Mouse (Mus musculus) neural tube, embryonic 15.5 days (tissue): ENCODE data around the gene Mlxip. TPM values are rescaled to one million over a fixed set of nuclear protein-coding genes. Genes with fewer than 3 reads are reported as not detected.

Experiments
- ATAC-seq: fragments of 200-750 bp; cut with Nextera tagmentation; 2 replicates; pipeline ENCODE4 v1.8.0; 2017; ENCODE audit warnings: mild to moderate bottlenecking, moderate TSS enrichment, moderate library complexity; ENCODE audit not compliant: low FRiP score
- H3K27ac ChIP-seq: fragments of 300-500 bp; sonication (generic); replicated peaks from 2 replicates; pipeline ENCODE4 v1.5.1; 2015; ENCODE audit warnings: mild to moderate bottlenecking, inconsistent platforms
- H3K27me3 ChIP-seq: fragments of 300-500 bp; sonication (generic); replicated peaks from 2 replicates; pipeline ENCODE4 v1.6.1; 2015; ENCODE audit warnings: inconsistent platforms
- H3K36me3 ChIP-seq: fragments of 300-500 bp; sonication (generic); 2 replicates; pipeline ENCODE4 v1.6.1; 2015; ENCODE audit warnings: inconsistent platforms
- H3K4me1 ChIP-seq: fragments of 300-500 bp; sonication (generic); 2 replicates; pipeline ENCODE4 v1.6.1; 2015; ENCODE audit warnings: inconsistent platforms
- H3K4me2 ChIP-seq: fragments of 300-500 bp; sonication (generic); 2 replicates; pipeline ENCODE4 v1.6.1; 2015; ENCODE audit warnings: inconsistent platforms, mild to moderate bottlenecking, moderate library complexity
- H3K4me3 ChIP-seq: fragments of 300-500 bp; sonication (generic); replicated peaks from 2 replicates; pipeline ENCODE4 v1.5.1; 2015; ENCODE audit warnings: mild to moderate bottlenecking, inconsistent platforms
- H3K9ac ChIP-seq: fragments of 300-500 bp; sonication (generic); replicated peaks from 2 replicates; pipeline ENCODE4 v1.6.1; 2015; ENCODE audit warnings: mild to moderate bottlenecking, inconsistent platforms
- H3K9me3 ChIP-seq: fragments of 300-500 bp; sonication (generic); replicated peaks from 2 replicates; pipeline ENCODE4 v1.6.1; 2016; ENCODE audit warnings: inconsistent platforms
- WGBS: fragments of 180-500 bp; shearing (Covaris S2); methylation state at CpG from one replicate; pipeline ENCODE4 v1.1.7; 2015; ENCODE audit warnings: mixed read lengths; 5-methylcytosine and 5-hydroxymethylcytosine counted together
- polyA plus RNA-seq: library from polyadenylated mRNA; unstranded; fragments of >200 nt; fragmentation: Nextera tagmentation; extraction: Ambion mirVana; gene quantifications from 2 replicates; pipeline ENCODE4 v1.2.1, GENCODE M21; 2015

Gene Mlxip
- polyA plus RNA-seq, 1 experiment from 2014 or later: 19.3 TPM

- H3K4me1 ChIP-seq: no peaks in the 10 kb centered on the region
- no peak overlapping the region for H3K4me2 ChIP-seq
- H3K9ac ChIP-seq: no peak overlapping the region
- no peaks in the 10 kb centered on the region for H3K9me3 ChIP-seq
- no peaks in the 10 kb centered on the region for H3K27me3 ChIP-seq
- ATAC-seq: no peak
- H3K36me3 ChIP-seq: peaks cover 62% of the 10 kb centered on the region
- H3K27ac ChIP-seq: no peak overlapping the region; the same call in 1 of the 2 replicates
- WGBS: 81% methylated on average over 11 of the region's 11 CpGs
- no peak overlapping the region for H3K4me3 ChIP-seq
These were observed 30.2 kb upstream of the Mlxip start for GRCm38 (mm10) chr5:123364302-123364971.

DNA sequence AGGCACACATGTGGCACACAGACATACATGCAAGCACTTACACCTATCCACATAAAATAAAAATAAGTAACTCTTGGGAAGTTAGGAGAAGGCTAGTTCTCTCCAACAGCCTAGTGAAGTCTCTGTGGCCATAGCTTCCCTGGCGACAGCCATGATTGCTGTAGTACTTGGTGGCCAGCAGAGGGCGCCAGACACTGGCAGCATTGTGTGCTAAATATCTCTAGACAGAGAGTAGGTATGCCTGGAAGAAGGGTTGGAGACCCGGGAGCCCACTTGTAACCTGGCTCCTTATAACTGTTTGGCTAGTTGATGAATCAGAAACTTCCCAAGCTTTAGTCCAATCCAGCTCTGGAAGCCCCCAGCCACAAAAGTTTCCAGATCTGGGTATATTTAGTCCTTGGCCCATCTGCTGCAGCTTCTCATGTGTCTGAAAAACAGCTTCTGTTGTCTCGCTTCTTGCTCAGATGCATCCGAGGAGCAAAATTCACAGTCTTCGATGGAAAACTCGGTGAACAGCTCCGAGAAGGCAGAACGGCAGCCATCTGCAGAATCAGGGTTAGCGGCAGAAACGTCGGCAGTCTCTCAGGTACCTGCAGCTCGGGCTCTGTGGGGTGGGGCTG lies 25.6 kb upstream of the Mlxip start:
- no peak for ATAC-seq
- Histone ChIP-seq H3K27ac (no peak overlapping the region), H3K27me3 (no peaks in the 10 kb centered on the region), H3K4me1 (no peaks in the 10 kb centered on the region), H3K36me3 (peaks cover 60% of the 10 kb centered on the region), H3K9me3 (no peaks in the 10 kb centered on the region), H3K4me3 (no peak overlapping the region), H3K4me2 (no peak overlapping the region), H3K9ac (no peak overlapping the region)
- 80% methylated on average over 13 of the region's 13 CpGs for WGBS

- no peak overlapping the region for H3K4me2 ChIP-seq
- H3K9me3 ChIP-seq: no peaks in the 10 kb centered on the region
- H3K36me3 ChIP-seq: peaks cover 51% of the 10 kb centered on the region
- no peak overlapping the region for H3K27ac ChIP-seq
- H3K4me3 ChIP-seq: no peak overlapping the region
- no peak overlapping the region for H3K9ac ChIP-seq
- no peaks in the 10 kb centered on the region for H3K27me3 ChIP-seq
- no peaks in the 10 kb centered on the region for H3K4me1 ChIP-seq
- 90% methylated on average over 5 of the region's 5 CpGs for WGBS
- no peak for ATAC-seq
These were observed 24.5 kb upstream of the Mlxip start for GRCm38 (mm10) chr5:123370049-123370448.

- H3K9ac ChIP-seq: no peak overlapping the region
- no peak overlapping the region for H3K4me3 ChIP-seq
- ATAC-seq: no peak
- H3K27ac ChIP-seq: no peak overlapping the region
- no peaks in the 10 kb centered on the region for H3K27me3 ChIP-seq
- peaks cover 36% of the 10 kb centered on the region for H3K36me3 ChIP-seq
- WGBS: 91% methylated on average over 10 of the region's 10 CpGs
- no peak overlapping the region for H3K4me2 ChIP-seq
- no peaks in the 10 kb centered on the region for H3K9me3 ChIP-seq
- H3K4me1 ChIP-seq: peaks cover 9% of the 10 kb centered on the region; the same call in 1 of the 2 replicates
These were observed 19.3 kb upstream of the Mlxip start for GRCm38 (mm10) chr5:123375262-123375661.

DNA sequence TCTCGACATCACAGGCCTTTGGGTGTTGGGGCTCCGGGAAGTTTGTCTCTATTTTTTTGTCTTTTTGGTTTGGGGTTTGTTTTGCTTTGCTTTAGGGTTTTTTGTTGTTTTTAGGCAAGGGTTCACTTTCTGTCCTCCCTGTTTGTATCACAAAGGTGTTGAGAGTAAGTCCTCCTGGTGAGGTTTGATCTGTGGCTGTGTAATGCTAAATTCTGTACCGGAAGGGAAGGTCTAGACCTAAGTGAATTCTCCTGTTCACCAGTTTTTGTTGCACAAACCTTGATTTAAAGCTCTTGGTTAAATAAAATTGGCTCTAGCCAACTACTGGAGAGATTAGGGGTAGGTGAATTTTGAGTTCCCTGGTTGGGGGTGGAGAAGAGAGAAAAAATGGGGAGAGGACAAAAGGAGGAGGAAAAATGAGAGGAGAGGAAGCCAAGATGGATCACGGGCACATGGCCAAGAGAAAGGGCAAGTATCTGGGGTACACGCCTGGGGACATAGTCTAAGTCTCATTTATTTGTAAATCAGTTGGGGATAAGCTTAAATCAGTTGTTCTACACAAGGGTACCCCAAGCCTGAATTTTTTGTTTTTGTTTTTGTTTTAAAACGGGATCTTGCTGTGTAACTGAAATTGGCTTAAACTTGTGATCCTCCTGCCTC lies 18.7 kb upstream of the Mlxip start:
- peaks cover 29% of the 10 kb centered on the region for H3K36me3 ChIP-seq
- no peaks in the 10 kb centered on the region for H3K27me3 ChIP-seq
- H3K27ac ChIP-seq: no peak overlapping the region
- 87% methylated on average over 6 of the region's 6 CpGs for WGBS
- no peaks in the 10 kb centered on the region for H3K9me3 ChIP-seq
- H3K4me3 ChIP-seq: no peak overlapping the region
- no peak overlapping the region for H3K9ac ChIP-seq
- ATAC-seq: no peak
- H3K4me1 ChIP-seq: peaks cover 9% of the 10 kb centered on the region; the same call in 1 of the 2 replicates
- H3K4me2 ChIP-seq: no peak overlapping the region

DNA sequence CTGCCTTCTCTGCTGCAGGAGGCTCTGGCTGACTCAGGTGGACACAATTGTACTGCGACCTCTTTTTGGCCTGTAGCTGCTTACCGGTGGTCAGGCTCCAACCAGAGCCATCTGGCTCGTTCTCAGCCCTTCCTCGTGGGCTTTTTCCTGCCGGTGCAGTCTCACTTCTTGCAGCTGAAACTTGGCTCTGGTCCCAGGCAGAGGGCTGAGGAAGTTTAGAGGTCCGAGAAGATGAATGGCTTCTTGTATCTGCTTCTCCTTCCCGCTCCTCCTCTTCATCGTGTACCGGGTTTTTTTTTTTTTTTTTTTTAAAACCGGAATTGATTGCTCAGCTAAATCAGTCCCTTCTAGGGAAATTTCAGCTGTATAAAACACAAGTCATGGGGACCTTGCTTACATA lies 18.0 kb upstream of the Mlxip start:
- Histone ChIP-seq H3K36me3 (peaks cover 23% of the 10 kb centered on the region), H3K27ac (no peak overlapping the region), H3K27me3 (no peaks in the 10 kb centered on the region), H3K9ac (no peak overlapping the region), H3K4me2 (no peak overlapping the region), H3K4me1 (peaks cover 9% of the 10 kb centered on the region; the same call in 1 of the 2 replicates), H3K9me3 (no peaks in the 10 kb centered on the region), H3K4me3 (no peak overlapping the region)
- no peak for ATAC-seq
- 28% methylated on average over 10 of the region's 10 CpGs for WGBS

- peaks cover 15% of the 10 kb centered on the region for H3K36me3 ChIP-seq
- ATAC-seq: no peak
- no peaks in the 10 kb centered on the region for H3K27me3 ChIP-seq
- 69% methylated on average over 15 of the region's 15 CpGs for WGBS
- H3K4me2 ChIP-seq: no peak overlapping the region
- H3K27ac ChIP-seq: no peak overlapping the region
- no peak overlapping the region for H3K4me3 ChIP-seq
- H3K9me3 ChIP-seq: no peaks in the 10 kb centered on the region
- H3K4me1 ChIP-seq: peaks cover 13% of the 10 kb centered on the region; the same call in 1 of the 2 replicates
- H3K9ac ChIP-seq: no peak overlapping the region
These were observed 17.3 kb upstream of the Mlxip start for GRCm38 (mm10) chr5:123377120-123377955.

- peaks cover 3% of the 10 kb centered on the region; the same call in 1 of the 2 replicates for H3K36me3 ChIP-seq
- ATAC-seq: no peak
- H3K4me2 ChIP-seq: no peak overlapping the region
- no peak overlapping the region for H3K27ac ChIP-seq
- H3K4me1 ChIP-seq: peaks cover 13% of the 10 kb centered on the region; the same call in 1 of the 2 replicates
- H3K9me3 ChIP-seq: no peaks in the 10 kb centered on the region
- H3K9ac ChIP-seq: no peak overlapping the region
- no peaks in the 10 kb centered on the region for H3K27me3 ChIP-seq
- WGBS: 73% methylated on average over 9 of the region's 9 CpGs
- no peak overlapping the region for H3K4me3 ChIP-seq
These were observed 15.9 kb upstream of the Mlxip start for GRCm38 (mm10) chr5:123378712-123379111.

DNA sequence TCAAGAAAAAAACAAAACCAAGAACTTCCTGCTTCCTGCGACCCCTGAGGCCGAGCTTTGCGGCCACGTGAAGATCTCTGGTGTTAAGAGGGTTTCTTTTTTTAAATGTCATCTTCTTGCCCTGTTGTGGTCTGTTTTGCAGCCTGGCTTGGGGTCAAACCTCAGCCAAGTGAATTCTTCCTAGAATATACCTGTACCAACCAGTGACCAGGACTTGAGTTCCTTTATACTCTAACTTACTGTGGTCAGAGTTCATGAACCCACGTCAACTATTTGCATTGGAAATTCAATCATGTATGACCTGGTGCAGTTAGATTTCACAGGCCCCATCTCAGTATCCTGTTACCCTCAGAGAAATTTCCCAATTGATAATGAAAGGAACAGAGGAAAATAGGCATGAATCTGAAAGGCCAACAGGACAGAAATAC lies 15.1 kb upstream of the Mlxip start:
- Histone ChIP-seq H3K9me3 (no peaks in the 10 kb centered on the region), H3K36me3 (0 out of 2 replicates have a peak, but pooled peaks cover 3% of the 10 kb centered on the region), H3K27me3 (no peaks in the 10 kb centered on the region), H3K9ac (no peak overlapping the region), H3K4me1 (peaks cover 13% of the 10 kb centered on the region; the same call in 1 of the 2 replicates), H3K27ac (no peak overlapping the region), H3K4me2 (no peak overlapping the region), H3K4me3 (no peak overlapping the region)
- 83% methylated on average over 5 of the region's 5 CpGs for WGBS
- no peak for ATAC-seq

DNA sequence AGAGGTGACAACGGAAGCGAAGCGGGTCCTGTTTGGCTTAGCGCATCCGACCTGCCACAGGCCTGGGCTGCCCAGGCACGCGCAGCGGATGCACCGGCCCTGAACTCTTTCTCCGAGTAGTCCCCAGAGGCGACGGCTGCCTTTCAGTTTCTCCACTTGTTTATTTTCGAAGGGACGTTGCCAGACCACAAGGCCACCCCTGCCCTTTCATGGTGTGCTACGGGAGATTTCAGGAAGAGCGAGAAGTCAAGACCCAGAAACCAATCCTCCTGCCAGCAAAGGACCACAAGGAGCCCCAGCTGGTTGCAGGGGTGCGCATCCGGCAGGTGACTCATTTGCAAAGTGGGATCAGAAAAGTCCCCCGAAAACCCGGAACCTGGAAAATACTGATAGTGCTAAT lies 12.6 kb upstream of the Mlxip start:
- no peak for ATAC-seq
- Histone ChIP-seq H3K4me1 (0 out of 2 replicates have a peak, but pooled peaks cover 8% of the 10 kb centered on the region), H3K4me2 (no peak overlapping the region), H3K9me3 (no peaks in the 10 kb centered on the region), H3K4me3 (no peak overlapping the region), H3K9ac (no peak overlapping the region), H3K27ac (no peak overlapping the region), H3K36me3 (no peaks in the 10 kb centered on the region), H3K27me3 (no peaks in the 10 kb centered on the region)
- 40% methylated on average over 20 of the region's 20 CpGs for WGBS

GRCm38 (mm10) chr5:123382686-123383085 lies 11.9 kb upstream of the Mlxip start:
- 87% methylated on average over 8 of the region's 8 CpGs for WGBS
- H3K36me3 ChIP-seq: no peaks in the 10 kb centered on the region
- H3K4me3 ChIP-seq: no peak overlapping the region
- H3K9me3 ChIP-seq: no peaks in the 10 kb centered on the region
- H3K4me1 ChIP-seq: 0 out of 2 replicates have a peak, but pooled peaks cover 4% of the 10 kb centered on the region
- no peak for ATAC-seq
- no peak overlapping the region for H3K4me2 ChIP-seq
- no peak overlapping the region for H3K9ac ChIP-seq
- no peaks in the 10 kb centered on the region for H3K27me3 ChIP-seq
- no peak overlapping the region for H3K27ac ChIP-seq
